Mouse (Mus musculus): ENCODE measurements at regions not wholly inside any gene's neighbourhood (a gene's known extent, or its start where the extent isn't known, plus 50 kb on each side); places are given as distances from the start of the nearest gene placed in this dataset.

DNA sequence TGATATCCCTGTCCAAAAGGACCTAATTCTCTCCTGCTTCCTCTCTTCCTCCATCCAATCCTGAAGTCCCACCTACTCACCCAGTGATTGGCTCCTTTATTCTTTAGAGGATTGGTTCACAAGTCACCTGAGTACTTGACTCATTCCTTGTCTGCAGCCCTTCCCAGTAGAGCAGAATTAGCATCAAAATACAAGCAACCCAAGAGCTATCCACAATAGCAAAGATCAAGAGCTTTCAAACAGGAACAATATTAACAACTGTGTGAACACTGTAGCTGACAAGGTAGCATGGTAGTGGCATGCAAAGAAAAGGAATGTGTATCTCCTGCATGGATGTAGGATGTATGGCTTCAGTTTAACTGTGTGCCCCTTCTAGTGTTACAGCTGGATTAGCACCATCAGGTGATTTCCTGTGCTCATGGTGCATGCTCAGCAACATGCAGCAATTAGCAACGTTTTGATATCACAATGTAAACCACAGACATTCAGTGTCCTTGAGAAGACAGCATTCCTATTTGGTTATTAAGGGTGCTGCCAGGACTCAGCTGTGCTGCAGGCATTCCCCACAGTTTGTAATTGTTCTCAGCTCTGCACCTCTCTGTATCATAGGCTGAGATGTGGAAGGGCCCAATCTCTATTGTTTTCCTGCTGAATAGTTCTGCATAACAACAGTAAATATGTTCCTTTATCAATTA is 437.2 kb downstream of the Ptprc start:
- no peak for DNase-seq

DNA sequence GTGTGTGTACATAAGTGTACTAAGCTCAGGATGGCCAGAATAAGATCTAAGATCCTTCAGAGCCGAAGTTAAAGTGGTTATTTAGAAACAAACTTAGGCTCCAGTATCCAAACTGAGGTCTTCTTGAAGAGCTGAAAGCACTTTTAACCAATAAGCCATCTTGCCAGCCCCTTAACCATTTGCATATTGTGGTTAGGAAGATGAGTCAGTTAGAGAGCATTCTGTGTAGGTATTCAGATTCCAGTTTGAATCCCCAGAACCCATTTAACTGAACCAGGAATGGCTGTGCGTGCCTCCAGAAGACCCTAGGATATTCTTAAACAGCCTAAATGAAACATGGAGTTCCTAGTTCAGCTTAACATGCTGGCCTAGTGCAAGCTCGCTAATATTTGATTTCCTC is 471.6 kb downstream of the Ptprc start:
- no peak for DNase-seq

DNA sequence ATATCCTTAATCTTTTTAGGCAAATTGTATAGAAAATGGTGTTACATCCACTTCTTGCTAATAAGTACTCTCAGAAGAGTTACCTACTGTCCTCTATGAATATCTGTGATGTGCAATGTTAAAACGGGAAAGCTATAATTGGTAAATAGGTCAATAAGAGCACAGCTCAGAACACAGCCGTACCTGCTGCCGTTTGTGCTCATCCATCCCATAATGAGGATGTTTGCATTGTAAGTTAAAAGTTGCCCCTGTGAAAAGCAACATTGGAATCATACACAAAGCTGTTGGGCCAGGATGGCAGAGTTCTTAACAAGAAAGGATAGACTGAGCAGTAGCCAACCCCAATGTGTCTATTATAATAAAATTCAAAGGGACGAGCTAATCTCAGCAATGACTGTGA is 476.6 kb downstream of the Ptprc start:
- DNase-seq, result no peak

DNA sequence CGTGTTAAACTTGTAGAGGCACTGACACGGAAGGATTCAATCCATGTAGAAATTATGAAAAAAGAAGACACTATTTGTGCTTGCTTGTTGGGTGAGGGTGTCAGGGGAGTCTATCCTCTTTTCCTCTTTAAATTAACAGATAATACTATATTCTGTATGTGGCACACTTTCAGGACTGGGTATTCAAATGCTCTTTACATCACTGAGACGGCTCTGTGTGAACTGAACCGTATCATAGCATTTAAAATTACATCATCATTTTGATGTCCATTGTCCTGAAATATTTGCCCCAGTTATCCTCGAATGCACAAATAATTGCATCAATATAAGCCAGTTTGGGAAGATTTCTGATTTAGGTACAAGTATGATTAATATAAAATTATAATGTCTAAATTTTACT is 478.2 kb downstream of the Ptprc start:
- no peak for DNase-seq

DNA sequence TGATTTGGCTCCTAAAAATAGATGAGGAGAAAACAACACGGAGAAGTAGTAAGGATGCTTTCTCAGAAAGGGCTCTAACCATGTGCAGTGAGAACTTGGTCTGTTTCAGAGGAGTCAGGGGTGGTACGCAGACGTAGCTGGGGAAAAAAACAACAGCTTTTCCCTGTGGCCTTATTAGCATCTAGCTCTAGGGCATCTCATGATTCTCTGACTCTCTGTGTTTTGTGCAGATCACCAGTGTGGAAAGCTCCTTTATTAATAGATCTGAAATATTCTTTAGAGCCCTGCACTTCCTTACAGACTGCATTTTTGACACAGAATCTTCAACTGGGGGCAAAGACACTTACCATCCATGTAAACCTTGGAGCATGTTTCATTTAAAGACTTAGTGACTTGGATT is 478.7 kb downstream of the Ptprc start:
- no peak for DNase-seq

DNA sequence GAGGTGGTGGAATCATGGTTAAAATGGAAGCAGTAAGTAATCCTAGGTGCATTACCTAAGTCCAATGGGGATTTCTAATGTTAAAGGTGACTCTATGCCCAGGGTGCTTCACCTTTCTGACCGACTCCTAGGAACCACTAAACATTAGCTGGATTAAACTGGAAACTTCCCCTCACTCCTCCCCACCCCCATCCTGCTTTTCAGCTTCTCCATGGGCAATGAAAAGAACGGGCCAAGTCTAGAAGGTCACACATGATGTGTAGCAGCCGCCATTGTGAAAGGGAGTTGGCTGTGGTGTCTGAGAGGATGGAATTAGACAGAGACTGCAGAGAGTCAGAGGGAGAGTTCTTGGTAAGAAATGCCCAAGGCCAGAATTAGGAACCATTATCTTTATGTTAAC is 479.8 kb downstream of the Ptprc start:
- DNase-seq, result no peak

DNA sequence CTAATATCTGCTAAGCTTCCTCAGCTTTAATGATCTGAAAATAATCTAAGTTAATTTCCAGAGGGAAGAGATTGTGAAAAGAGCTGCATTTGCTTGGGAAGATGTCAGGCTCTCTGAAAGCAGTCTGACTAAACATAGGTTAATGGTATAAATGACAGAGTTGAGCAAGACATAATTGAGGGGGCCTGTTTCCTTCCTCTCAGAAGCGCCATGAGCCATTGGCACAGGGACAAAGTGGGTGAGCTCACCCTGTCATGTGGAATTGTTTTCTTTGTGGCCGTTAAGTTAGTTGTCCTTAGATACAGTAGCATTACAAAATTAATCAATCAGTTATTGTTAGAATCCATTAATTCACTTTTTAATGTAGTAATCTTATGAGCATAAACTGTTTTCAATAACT is 483.0 kb downstream of the Ptprc start:
- no peak for DNase-seq

DNA sequence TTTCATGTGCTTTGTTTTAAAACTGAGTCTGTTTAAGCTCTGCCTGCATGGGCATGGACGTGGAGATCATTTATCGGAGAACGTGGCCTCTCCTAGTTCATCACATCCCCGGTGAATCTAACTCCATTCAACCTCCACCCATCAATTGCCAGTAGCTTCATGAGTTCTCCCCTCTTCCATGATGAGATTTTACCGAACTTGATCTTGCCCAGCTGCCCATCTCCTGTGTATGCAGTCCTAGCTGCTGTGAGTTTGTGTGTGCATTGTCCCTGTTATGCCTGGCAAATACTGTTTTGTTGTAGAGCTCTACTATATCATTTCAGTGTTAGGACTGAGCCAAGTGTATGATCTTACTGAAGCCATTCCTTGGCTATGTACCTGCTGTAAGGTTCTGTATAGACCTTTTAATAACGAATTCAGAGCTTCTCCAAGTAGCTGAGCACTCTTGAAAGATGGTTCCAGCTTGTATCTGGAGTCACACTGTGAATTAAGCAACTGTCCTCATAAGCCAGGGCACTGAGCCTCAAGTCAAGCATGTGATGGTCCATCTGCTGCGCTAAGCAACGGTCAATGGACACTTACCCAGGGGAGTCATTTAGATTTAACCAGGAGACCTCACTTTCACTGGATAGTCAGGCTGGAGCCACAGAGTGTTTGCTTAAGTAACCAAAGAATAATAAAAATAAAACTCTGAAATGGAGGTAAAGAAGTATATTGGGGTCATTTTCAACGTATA is 484.5 kb downstream of the Ptprc start:
- DNase-seq, result peak; percentile 72

DNA sequence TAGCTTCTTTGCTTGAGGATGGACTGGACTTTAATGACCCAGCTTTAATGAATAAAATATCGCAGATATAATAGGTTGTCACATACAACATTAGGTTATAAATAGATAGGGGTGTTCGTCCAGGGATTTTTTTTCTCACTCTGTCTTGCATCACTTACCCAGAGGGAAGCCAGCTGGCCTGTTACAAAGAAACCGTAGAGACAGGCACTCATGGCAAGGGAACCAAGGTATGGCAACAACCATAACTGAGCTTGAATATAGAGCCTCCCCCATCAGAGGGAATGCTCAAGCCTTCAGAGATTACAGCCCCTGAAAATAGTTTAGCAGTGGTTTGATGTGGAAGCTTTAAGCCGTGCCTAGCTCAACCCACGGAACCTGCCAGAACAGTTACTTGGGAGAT is 504.9 kb downstream of the Ptprc start:
- DNase-seq, result no peak

DNA sequence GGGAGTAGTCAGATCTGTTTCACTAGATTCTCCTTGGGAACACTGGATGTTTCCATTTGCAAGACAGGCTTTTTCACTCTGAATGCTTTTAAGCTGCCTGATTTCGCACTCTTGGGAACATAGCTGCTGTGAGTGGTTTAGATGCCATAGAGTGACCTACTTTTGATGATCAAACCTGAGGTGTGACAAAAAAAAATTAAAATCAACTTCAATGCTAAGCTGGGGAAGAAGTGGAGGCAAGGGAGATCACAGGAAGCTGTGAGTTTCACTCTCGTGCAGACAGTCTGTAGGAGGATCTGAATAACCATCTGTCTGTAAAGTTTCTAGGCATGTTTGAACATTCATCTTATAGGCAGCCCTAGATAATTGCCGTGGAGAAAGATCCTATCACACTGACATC is 505.7 kb downstream of the Ptprc start:
- DNase-seq, result no peak

DNA sequence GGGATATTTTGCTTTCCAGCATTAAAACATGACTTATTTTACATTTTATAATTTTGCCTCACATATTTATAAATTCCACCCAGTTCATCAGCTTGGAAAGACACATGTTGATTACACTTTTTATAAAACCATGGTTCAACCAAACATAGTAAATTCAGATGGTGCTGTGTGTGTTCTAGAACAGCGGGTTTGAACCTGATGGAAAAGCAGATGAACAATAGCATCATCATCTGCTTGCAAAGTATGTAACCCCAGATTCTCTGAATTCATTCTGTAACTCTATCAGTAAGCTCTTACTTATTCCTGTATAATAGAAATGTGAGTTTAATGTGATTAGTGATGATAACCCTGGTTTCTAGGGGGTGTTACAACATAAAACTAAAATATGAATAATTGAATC is 517.4 kb downstream of the Ptprc start:
- DNase-seq, result no peak

DNA sequence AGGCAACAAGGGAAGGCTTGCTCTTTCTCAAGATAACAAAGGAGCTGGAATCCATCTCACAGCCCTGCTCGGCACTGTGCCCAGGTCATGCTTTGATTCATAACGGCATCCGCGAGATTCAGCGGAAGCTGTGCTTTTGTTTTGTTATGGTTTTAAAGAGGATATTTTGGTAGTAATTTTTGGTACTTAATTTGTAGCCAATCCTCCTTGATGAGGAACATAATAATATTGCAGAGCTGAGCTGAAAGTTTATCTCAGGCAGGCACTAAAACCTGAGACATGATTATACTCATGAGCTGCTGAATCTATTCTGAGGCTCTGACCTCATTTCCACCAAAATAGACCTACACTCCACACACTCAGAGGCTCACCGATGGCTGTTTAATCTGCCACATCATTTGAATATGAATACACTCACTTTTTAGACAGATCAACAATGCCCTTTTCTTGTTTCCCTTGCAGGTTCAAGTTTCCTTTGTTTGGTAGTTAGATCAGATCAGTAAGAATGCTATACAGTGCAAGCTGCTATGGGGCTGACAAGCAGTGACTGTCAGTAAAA is 518.5 kb downstream of the Ptprc start:
- peak; percentile 82 for DNase-seq

DNA sequence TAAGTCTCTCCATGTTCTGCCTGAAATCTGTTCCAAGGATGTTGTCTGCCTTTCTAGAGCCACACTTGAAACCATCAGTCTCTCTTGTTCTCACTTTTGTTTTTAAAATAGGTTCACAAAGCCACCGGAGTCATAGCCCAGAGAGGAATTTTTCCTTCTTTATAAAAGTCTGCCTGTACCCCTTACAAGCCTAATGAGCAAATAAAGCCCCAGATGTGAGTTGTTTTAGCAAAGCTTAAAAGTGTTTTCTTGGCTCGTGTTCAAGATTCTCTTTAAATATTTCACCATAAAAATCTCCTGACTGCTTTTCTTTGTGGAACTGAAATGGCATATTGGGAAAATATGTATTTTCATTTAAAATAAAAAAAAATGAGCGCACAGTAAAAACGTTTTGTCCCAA is 521.3 kb downstream of the Ptprc start:
- DNase-seq, result no peak

DNA sequence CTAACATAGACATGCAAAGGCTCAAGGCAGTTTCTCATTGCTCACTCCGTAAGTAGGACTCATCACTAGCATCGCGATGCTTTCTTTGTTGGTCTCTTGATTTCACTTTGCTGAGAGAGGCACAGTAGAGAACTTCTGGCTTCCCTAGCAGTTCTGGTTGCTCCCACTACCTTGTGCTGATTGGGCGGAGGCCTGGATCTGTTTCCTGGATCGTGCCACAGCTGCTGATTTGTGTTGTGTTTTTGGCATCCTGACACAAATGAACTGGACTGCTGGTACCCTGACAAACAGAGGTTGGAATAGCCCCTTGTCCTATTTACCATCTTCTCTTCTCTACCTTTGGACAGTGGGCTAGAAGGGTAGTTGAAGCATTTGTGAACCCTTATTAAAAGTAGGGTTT is 522.0 kb downstream of the Ptprc start:
- no peak for DNase-seq

DNA sequence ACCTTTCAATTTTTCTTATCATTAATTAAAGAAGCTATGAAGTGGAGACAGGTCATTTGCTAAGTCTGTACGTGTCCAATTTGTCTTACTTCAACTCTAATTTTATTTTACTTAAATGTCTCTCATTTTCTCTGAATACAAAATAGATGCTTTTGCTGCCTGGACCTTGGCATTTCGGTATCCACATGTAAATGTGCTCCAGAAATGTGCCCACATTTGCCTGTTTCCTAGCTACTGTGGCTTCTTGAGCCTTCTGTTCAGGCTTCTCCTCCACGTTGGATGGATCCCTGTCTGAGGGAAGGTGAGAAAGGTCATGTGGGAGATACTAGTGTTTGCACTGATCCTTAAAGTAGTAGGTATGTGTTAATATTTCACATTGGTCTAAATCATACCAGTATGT is 524.9 kb downstream of the Ptprc start:
- no peak for DNase-seq

DNA sequence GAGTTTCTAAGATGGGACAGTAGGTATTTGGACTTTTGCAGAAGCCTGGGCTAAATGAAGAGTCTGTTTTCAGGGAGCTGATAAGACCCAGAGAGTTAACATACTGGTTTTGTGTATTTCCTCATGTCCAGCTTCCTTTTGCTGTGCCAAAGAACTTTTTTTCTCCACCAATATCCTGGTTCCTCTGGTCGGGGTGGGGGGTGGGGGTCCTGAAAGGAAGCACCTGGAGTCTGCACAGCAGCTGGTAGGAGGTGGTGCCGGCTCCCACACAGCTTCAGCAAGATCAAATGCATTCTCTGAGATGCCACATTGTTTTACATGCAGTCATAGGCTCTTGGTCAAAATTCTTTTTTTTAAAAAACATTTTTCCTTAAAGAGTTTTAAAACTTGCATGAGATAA is 525.4 kb downstream of the Ptprc start:
- DNase-seq, result no peak

DNA sequence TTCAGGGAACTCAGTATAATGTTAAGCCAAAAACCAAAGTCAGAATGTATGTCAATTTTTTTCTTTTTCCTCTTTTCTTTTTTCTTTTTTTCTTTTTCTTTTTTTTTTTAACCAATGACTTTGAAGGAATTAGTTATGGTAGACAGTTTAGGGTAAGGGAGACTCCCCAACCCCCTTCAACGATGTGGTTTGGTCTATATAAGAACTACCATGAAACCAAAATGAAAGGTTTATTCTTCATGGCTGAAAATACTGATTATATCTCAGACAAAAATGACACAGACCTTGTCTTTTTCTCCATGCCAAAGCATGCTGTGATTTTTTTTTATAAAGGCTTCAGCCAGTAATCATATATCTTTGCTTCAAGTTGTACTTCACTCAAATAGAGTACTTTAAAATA is 526.7 kb downstream of the Ptprc start:
- no peak for DNase-seq

DNA sequence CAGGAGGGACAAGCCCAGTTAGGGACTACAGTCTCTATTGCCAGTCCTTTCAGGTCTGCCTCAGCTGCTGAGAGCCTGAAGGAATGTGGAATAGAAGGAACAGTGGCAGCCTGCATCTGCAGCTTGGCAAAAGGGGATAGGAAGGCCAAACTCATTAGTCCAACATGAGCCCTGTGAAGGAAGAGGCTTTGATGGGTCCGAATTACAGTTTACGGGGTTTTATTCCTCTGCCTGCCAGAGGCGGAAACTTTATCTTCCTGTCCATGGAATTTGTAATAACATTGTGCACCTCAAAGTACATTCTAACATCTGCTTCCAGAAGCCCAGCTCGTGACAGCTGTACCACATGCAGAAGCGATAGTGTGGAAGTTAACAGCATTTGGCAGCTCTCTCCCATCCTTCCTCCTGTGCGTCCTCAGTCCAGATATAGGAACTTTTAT is 530.9 kb downstream of the Ptprc start:
- DNase-seq, result no peak

DNA sequence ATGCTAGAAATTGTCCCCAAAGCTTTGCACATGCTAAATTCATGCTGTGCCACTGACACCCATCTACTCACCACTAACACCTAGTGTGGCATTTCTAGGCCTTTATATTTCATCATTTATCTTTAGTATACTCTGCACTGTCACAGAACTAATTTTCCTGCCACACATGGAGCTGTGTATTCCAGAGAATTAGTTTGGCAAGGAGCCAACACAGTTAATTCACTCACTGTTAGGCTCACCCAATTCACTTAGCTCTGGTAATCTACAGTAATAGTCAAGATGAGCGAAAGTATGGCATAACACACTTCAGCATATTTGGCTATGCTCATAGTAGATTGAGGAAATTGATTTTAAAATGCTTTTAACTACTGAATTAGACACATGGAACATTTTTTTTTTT is 532.0 kb downstream of the Ptprc start:
- DNase-seq, result no peak

DNA sequence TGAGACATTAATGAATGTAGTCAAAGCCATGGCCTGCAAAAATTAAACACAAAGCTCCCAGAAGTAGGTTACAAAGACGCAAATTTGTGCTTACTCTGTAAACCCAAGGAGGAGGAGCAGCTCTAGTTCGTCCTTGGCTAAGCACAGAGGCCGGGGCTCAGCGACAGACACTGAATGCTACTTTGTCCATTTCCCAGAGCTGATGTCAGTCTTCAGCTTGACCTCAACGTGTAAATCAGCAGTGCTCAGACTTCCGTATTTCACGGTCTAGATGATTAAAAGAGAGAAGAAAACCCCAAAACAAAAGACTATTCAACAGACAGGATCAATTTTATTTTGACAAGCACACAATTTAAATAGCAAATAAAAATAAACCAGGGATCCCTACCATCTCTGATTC is 534.7 kb downstream of the Ptprc start:
- no peak for DNase-seq

DNA sequence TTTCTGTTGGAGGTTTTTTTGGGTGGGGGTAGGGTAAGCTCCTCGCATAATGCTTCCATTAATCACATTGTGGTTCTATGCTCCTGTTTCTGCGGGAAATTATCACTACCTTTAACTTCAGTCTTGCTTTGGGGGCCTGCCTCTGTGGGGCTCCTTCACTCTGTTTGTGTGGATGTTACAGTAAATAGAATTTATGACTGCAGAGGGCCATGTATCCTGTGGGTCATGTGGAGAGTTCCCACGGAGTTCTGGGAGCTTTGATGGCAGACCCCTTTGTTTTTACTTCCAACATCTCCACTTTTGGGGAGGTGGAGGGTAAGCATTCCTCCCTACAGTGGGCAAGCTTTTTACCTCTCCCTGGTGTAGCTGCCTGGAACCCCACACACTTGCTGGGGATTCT is 538.6 kb downstream of the Ptprc start:
- no peak for DNase-seq

DNA sequence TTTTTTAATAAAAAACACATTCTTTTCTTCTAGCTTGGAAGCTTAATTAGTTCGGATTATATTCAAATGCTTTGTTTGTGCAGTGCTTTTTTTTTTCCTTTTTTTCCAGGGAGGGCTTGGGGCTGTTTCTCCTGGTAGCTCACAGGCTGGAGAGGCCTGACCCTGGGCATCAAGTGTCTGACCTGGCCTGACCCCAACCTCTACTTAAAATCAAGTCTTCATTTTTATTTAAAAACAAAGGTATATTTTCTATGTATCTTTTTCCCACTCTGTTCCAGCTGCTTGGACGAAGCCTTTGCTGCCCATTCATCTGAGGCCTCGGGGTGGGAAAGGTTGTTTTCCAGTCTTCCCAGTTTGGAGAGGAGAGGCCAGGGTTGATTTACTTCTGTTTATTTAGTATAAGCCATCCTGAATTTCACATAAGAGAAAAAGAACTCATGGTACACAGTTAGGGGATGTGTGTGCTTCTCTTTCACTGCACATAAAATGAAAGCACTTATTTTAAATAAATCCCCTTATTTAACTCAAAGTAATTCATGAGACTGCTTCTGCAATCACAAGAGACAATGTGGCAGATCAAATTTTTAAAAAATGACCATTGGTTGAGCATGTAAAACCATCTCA is 539.1 kb downstream of the Ptprc start:
- no peak for DNase-seq

DNA sequence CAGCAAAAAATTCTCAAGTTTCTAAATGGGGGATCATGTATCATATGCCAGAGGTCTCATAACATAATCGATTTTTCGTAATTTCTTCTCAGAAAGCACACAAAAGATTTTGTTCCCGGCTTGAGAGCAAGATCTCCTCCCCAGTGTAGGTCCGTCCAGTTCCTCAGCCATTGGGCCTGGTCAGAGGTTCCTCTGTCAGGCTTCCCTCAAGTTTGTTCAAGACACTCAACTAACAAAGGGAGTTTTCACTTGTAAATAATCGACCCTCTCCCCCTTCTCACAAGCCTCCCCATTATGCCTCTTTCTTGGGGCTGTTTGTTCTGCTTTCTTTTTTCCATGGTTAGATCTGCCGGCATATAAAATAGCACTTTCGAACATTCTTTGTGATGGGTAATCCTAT is 539.7 kb downstream of the Ptprc start:
- no peak for DNase-seq

DNA sequence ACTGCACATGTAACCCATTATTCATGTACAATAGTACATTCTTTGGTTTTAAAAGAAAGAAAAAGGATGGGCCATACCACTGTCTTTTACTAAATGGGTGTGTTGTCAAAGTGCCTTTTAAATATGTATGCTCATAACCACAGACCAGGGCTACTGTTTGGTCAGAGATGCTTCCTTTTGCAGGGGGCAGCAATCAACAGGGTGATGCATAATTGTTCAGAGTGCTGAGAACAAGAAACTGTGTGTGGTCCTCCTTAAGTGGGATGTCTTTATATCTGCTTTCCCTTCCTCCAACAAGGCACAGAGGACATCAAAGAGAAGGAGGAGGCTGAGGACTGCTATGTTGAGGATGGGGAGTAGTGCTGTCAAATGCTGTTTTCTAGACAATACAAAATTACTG is 544.0 kb downstream of the Ptprc start:
- no peak for DNase-seq
